Mouse (Mus musculus) limb, embryonic 10.5 days (tissue): Measurements from ENCODE around the gene Ermp1. TPM values are rescaled to one million over a fixed set of nuclear protein-coding genes. Genes with fewer than 3 reads are reported as not detected.

Experiments used
- DNase-seq: peaks from one replicate; pipeline ENCODE4 v3.0.0-alpha.2; 2017; ENCODE audit warnings: low spot score
- H3K27ac ChIP-seq: fragments of 300-500 bp; sonication (generic); 2 replicates; pipeline ENCODE4 v1.5.1; 2016; ENCODE audit warnings: mild to moderate bottlenecking
- H3K27me3 ChIP-seq: fragments of 300-500 bp; sonication (generic); 2 replicates; pipeline ENCODE4 v1.6.1; 2016; ENCODE audit warnings: low read depth, mild to moderate bottlenecking; ENCODE audit not compliant: poor library complexity, severe bottlenecking
- H3K36me3 ChIP-seq: fragments of 300-500 bp; sonication (generic); 2 replicates; pipeline ENCODE4 v1.6.1; 2016; ENCODE audit warnings: mild to moderate bottlenecking, moderate library complexity
- H3K4me1 ChIP-seq: fragments of 300-500 bp; sonication (generic); 2 replicates; pipeline ENCODE4 v1.6.1; 2016
- H3K4me3 ChIP-seq: fragments of 300-500 bp; sonication (generic); 2 replicates; pipeline ENCODE4 v1.5.1; 2016; ENCODE audit warnings: mild to moderate bottlenecking, moderate library complexity
- H3K9me3 ChIP-seq: fragments of 300-500 bp; sonication (generic); replicated peaks from 2 replicates; pipeline ENCODE4 v1.6.1; 2016; ENCODE audit warnings: mild to moderate bottlenecking
- WGBS: fragments of 180-500 bp; shearing (Covaris S2); methylation state at CpG from one replicate; pipeline ENCODE4 v1.1.7; 2016; 5-methylcytosine and 5-hydroxymethylcytosine counted together
- polyA plus RNA-seq: library from polyadenylated mRNA; unstranded; fragments of >200 nt; fragmentation: Nextera tagmentation; extraction: Ambion mirVana; gene quantifications from 2 replicates; pipeline ENCODE4 v1.2.1, GENCODE M21; 2016

Gene Ermp1
- polyA plus RNA-seq, 1 experiment from 2014 or later = 18.1 TPM

DNA sequence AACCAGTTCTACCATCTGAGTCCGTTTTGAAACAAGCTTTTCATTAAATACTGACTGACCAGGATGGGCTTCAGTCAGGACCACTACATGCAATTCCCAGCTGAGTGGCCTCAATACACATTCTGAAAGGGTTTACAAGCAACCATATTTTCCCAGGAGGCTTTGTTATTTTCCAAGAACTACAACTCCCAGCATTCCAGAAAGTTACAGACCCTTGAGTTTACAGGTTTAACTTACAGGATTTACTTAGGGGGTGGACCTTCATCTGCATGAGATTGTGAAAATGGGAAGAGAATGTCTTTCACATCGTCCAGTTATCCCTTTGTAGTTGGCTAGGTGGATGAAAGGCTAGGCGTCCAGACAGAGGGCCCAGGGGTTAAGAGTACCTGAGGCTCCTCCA, 8.8 kb upstream of the Ermp1 start:
- no peaks in the 10 kb centered on the region for H3K27me3 ChIP-seq
- H3K27ac ChIP-seq = no peak overlapping the region
- no peak for DNase-seq
- H3K4me1 ChIP-seq = peaks cover 22% of the 10 kb centered on the region; the same call in 1 of the 2 replicates
- H3K4me3 ChIP-seq = no peak overlapping the region
- H3K36me3 ChIP-seq = no peaks in the 10 kb centered on the region
- 65% methylated on average over 3 of the region's 3 CpGs for WGBS
- no peaks in the 10 kb centered on the region for H3K9me3 ChIP-seq

GRCm38 (mm10) chr19:29656620-29657019, 8.4 kb upstream of the Ermp1 start:
- no peak overlapping the region for H3K4me3 ChIP-seq
- no peaks in the 10 kb centered on the region for H3K27me3 ChIP-seq
- H3K36me3 ChIP-seq = no peaks in the 10 kb centered on the region
- 87% methylated on average over 5 of the region's 5 CpGs for WGBS
- no peaks in the 10 kb centered on the region for H3K9me3 ChIP-seq
- peak overlapping the region; percentile 62 for H3K27ac ChIP-seq
- DNase-seq = no peak
- H3K4me1 ChIP-seq = peaks cover 22% of the 10 kb centered on the region; the same call in 1 of the 2 replicates

- no peak for DNase-seq
- 89% methylated on average over 4 of the region's 4 CpGs for WGBS
- H3K4me3 ChIP-seq = no peak overlapping the region
Measured at GRCm38 (mm10) chr19:29656029-29656428, 7.8 kb upstream of the Ermp1 start.

DNA sequence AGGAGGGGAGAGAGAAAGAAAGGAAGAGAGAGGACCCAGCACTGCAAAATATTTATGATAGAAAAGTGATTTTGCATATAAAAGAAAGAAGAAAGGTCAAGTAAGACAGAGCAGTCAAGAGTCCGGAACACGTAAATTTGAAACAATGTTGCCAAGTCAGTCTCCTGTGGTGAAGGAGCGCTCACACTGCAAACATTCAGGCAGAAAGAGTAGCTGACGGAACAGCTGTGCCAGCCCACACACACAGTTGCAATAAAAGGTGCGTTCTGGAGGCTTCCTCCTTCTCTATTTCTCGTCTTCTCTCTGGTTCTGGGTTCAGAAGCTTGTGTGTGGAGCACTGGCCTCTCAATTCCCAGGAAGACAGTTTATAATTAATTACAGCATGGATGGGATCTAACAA, 6.9 kb upstream of the Ermp1 start:
- Histone ChIP-seq H3K27ac (no peak overlapping the region), H3K27me3 (no peaks in the 10 kb centered on the region), H3K4me3 (no peak overlapping the region), H3K9me3 (no peaks in the 10 kb centered on the region), H3K4me1 (peaks cover 22% of the 10 kb centered on the region; the same call in 1 of the 2 replicates), H3K36me3 (no peaks in the 10 kb centered on the region)
- WGBS = 64% methylated on average over 6 of the region's 6 CpGs
- DNase-seq = no peak

More at GRCm38 (mm10) chr19:29656029-29656428, 7.8 kb upstream of the Ermp1 start:
- Histone ChIP-seq H3K4me1 (peaks cover 22% of the 10 kb centered on the region; the same call in 1 of the 2 replicates), H3K27ac (peak overlapping the region; percentile 62; the same call in 1 of the 2 replicates), H3K9me3 (no peaks in the 10 kb centered on the region), H3K36me3 (no peaks in the 10 kb centered on the region), H3K27me3 (no peaks in the 10 kb centered on the region)

- no peaks in the 10 kb centered on the region for H3K9me3 ChIP-seq
- no peaks in the 10 kb centered on the region for H3K27me3 ChIP-seq
- no peak for DNase-seq
- no peaks in the 10 kb centered on the region for H3K36me3 ChIP-seq
- no peak overlapping the region for H3K27ac ChIP-seq
- H3K4me1 ChIP-seq = peaks cover 22% of the 10 kb centered on the region; the same call in 1 of the 2 replicates
- WGBS = 84% methylated on average over 9 of the region's 9 CpGs
- H3K4me3 ChIP-seq = no peak overlapping the region
Measured at GRCm38 (mm10) chr19:29653768-29654265, 5.6 kb upstream of the Ermp1 start.

DNA sequence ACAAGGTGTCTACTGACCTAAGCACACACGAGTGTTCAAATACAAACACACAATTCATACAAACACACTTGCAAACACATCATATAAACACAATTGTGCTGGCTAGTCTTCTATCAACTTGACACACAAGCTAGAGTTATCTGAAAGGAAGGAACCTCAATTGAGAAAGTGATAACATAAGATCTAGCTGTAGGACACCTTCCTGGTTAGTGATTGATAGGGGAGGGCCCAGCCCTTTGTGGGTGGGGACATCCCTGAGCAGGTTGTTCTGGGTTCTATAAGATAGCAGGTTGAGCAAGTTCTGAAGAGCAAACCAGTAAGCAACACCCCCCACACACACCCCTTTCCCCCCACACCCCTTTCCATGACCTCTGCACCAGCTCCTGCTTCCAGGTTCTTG, 1.5 kb upstream of the Ermp1 start:
- WGBS = 87% methylated on average over 1 of the region's 1 CpGs
- no peaks in the 10 kb centered on the region for H3K27me3 ChIP-seq
- no peak for DNase-seq
- no peaks in the 10 kb centered on the region for H3K9me3 ChIP-seq
- H3K27ac ChIP-seq = no peak overlapping the region
- peaks cover 16% of the 10 kb centered on the region for H3K36me3 ChIP-seq
- H3K4me3 ChIP-seq = no peak overlapping the region
- H3K4me1 ChIP-seq = peaks cover 10% of the 10 kb centered on the region

- peak overlapping the region; percentile 93; the same call in 1 of the 2 replicates for H3K27ac ChIP-seq
- H3K4me3 ChIP-seq = peak overlapping the region; percentile 79
- no peaks in the 10 kb centered on the region for H3K27me3 ChIP-seq
- peaks cover 7% of the 10 kb centered on the region for H3K4me1 ChIP-seq
- DNase-seq = no peak
- 33% methylated on average over 4 of the region's 4 CpGs for WGBS
- H3K9me3 ChIP-seq = no peaks in the 10 kb centered on the region
- peaks cover 20% of the 10 kb centered on the region for H3K36me3 ChIP-seq
Measured at GRCm38 (mm10) chr19:29648550-29648914, 317 bp upstream of the Ermp1 start.

GRCm38 (mm10) chr19:29644747-29645146, 3.5 kb downstream of the Ermp1 start:
- 98% methylated on average over 6 of the region's 6 CpGs for WGBS
- Histone ChIP-seq H3K36me3 (peaks cover 27% of the 10 kb centered on the region), H3K9me3 (no peaks in the 10 kb centered on the region)

GRCm38 (mm10) chr19:29643194-29643922, 4.9 kb downstream of the Ermp1 start:
- H3K9me3 ChIP-seq = no peaks in the 10 kb centered on the region
- H3K27ac ChIP-seq = no peak overlapping the region
- H3K36me3 ChIP-seq = peaks cover 27% of the 10 kb centered on the region
- H3K27me3 ChIP-seq = no peaks in the 10 kb centered on the region
- DNase-seq = no peak
- WGBS = 82% methylated on average over 11 of the region's 11 CpGs
- H3K4me1 ChIP-seq = peaks cover 37% of the 10 kb centered on the region
- H3K4me3 ChIP-seq = no peak overlapping the region

More at GRCm38 (mm10) chr19:29644747-29645146, 3.5 kb downstream of the Ermp1 start:
- H3K4me1 ChIP-seq = peaks cover 38% of the 10 kb centered on the region
- no peak overlapping the region for H3K27ac ChIP-seq
- no peak for DNase-seq
- H3K4me3 ChIP-seq = no peak overlapping the region
- H3K27me3 ChIP-seq = no peaks in the 10 kb centered on the region

GRCm38 (mm10) chr19:29642211-29642610, 6.0 kb downstream of the Ermp1 start:
- peaks cover 27% of the 10 kb centered on the region for H3K36me3 ChIP-seq
- no peaks in the 10 kb centered on the region for H3K9me3 ChIP-seq
- no peak overlapping the region for H3K4me3 ChIP-seq
- DNase-seq = peak; percentile 40
- H3K4me1 ChIP-seq = peaks cover 35% of the 10 kb centered on the region
- WGBS = 34% methylated on average over 6 of the region's 6 CpGs
- H3K27me3 ChIP-seq = no peaks in the 10 kb centered on the region
- H3K27ac ChIP-seq = no peak overlapping the region; the same call in 1 of the 2 replicates

DNA sequence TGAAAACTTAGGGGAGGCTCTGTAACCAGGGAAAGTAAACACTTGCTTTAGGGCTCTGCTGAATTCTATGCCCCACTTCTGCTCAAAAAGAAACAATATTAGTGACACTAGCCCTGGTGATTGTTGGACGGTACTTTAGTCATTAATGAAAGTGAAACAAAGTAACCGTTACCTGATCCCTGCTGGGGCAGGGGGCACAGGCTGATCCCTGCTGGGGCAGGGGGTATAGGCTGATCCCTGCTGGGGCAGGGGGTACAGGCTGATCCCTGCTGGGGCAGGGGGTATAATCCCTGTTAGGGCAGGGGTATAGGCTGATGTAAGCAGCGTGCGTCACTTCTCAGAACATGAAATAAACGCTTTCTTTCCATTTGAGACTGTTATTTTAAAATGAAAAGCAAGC, 6.7 kb downstream of the Ermp1 start:
- H3K36me3 ChIP-seq = peaks cover 34% of the 10 kb centered on the region
- peaks cover 35% of the 10 kb centered on the region for H3K4me1 ChIP-seq
- DNase-seq = no peak
- peak overlapping the region; percentile 77 for H3K27ac ChIP-seq
- H3K4me3 ChIP-seq = peak overlapping the region; percentile 28; the same call in 1 of the 2 replicates
- H3K9me3 ChIP-seq = no peaks in the 10 kb centered on the region
- WGBS = 54% methylated on average over 5 of the region's 5 CpGs
- H3K27me3 ChIP-seq = no peaks in the 10 kb centered on the region

GRCm38 (mm10) chr19:29641055-29641454, 7.2 kb downstream of the Ermp1 start:
- Histone ChIP-seq H3K36me3 (peaks cover 36% of the 10 kb centered on the region), H3K27ac (peak overlapping the region; percentile 77), H3K4me3 (peak overlapping the region; percentile 28), H3K4me1 (peaks cover 35% of the 10 kb centered on the region), H3K27me3 (no peaks in the 10 kb centered on the region), H3K9me3 (no peaks in the 10 kb centered on the region)
- WGBS = 31% methylated on average over 8 of the region's 9 CpGs
- peak; percentile 56 for DNase-seq

- Histone ChIP-seq H3K36me3 (peaks cover 80% of the 10 kb centered on the region), H3K4me3 (no peak overlapping the region), H3K27ac (no peak overlapping the region), H3K27me3 (no peaks in the 10 kb centered on the region), H3K9me3 (no peaks in the 10 kb centered on the region), H3K4me1 (no peaks in the 10 kb centered on the region)
- WGBS = 89% methylated on average over 2 of the region's 2 CpGs
- DNase-seq = no peak
Measured at GRCm38 (mm10) chr19:29612102-29612501, 36.1 kb downstream of the Ermp1 start.
